Mouse (Mus musculus): ENCODE results near the gene Mobp. TPM values are rescaled to one million over a fixed set of nuclear protein-coding genes. Genes with fewer than 3 reads are reported as not detected.

The Mobp gene
- polyA plus RNA-seq, 1 experiment from 2014 or later = 0.08 TPM

GRCm38 (mm10) chr9:120158047-120158446, 8.5 kb downstream of the Mobp start:
- Histone ChIP-seq H3K4me1 (ENCODE audit: control insufficient read depth, insufficient read depth, low read length) (no peaks in the 10 kb centered on the region), H3K27ac (replicated peaks; ENCODE audit: low read depth, low read length) (no peak overlapping the region), H3K36me3 (ENCODE audit: control insufficient read depth, insufficient read depth, low read length) (no peaks in the 10 kb centered on the region), H3K9ac (ENCODE audit: low read depth, low read length) (no peak overlapping the region), H3K4me3 (ENCODE audit: low read depth, low read length) (no peak overlapping the region), H3K27me3 (replicated peaks; ENCODE audit: control insufficient read depth, insufficient read depth, low read length) (no peaks in the 10 kb centered on the region), H3K9me3 (ENCODE audit: control insufficient read depth, low read length) (no peaks in the 10 kb centered on the region), H3K4me2 (ENCODE audit: low read depth, low read length) (no peak overlapping the region)
- peak; percentile 62; the same call in 1 of the 2 replicates for ATAC-seq (ENCODE audit: low read depth)
- WGBS = 34% methylated on average over 4 of the region's 4 CpGs
- DNase-seq (ENCODE audit: low spot score) = no peak

DNA sequence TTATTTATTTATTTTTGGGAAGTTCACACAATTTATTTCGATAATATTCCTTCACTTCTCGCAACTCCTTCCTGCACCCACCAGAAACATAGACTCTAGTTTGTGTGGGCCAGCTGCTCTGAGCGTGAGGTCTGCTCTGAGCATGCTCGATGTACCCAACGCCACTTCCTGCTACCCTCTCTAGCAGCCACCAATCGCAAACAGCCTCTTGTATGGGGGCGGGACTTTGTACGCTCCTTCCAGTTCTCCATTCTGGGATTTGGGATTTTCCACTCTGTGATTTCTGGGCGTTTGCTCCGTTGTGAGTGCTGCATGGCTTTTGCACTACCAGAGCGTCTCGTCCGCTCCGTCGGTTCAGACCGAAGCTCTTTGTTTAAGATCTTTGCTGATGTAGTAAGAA, 14.4 kb downstream of the Mobp start:
- H3K27ac ChIP-seq (replicated peaks; ENCODE audit: low read depth, low read length) = no peak overlapping the region
- no peaks in the 10 kb centered on the region for H3K4me1 ChIP-seq (ENCODE audit: control insufficient read depth, insufficient read depth, low read length)
- ATAC-seq (ENCODE audit: low read depth) = no peak
- H3K4me3 ChIP-seq (ENCODE audit: low read depth, low read length) = no peak overlapping the region
- 88% methylated on average over 16 of the region's 16 CpGs for WGBS
- H3K36me3 ChIP-seq (ENCODE audit: control insufficient read depth, insufficient read depth, low read length) = no peaks in the 10 kb centered on the region
- H3K27me3 ChIP-seq (replicated peaks; ENCODE audit: control insufficient read depth, insufficient read depth, low read length) = no peaks in the 10 kb centered on the region
- no peak overlapping the region for H3K4me2 ChIP-seq (ENCODE audit: low read depth, low read length)
- DNase-seq (ENCODE audit: low spot score) = no peak
- no peak overlapping the region for H3K9ac ChIP-seq (ENCODE audit: low read depth, low read length)
- H3K9me3 ChIP-seq (ENCODE audit: control insufficient read depth, low read length) = no peaks in the 10 kb centered on the region

GRCm38 (mm10) chr9:120167826-120168225, 18.3 kb downstream of the Mobp start:
- no peaks in the 10 kb centered on the region for H3K4me1 ChIP-seq (ENCODE audit: control insufficient read depth, insufficient read depth, low read length)
- no peak overlapping the region for H3K9ac ChIP-seq (ENCODE audit: low read depth, low read length)
- no peaks in the 10 kb centered on the region for H3K36me3 ChIP-seq (ENCODE audit: control insufficient read depth, insufficient read depth, low read length)
- no peak for DNase-seq (ENCODE audit: low spot score)
- H3K27ac ChIP-seq (replicated peaks; ENCODE audit: low read depth, low read length) = no peak overlapping the region
- H3K27me3 ChIP-seq (replicated peaks; ENCODE audit: control insufficient read depth, insufficient read depth, low read length) = no peaks in the 10 kb centered on the region
- no peak for ATAC-seq (ENCODE audit: low read depth)
- no peak overlapping the region for H3K4me2 ChIP-seq (ENCODE audit: low read depth, low read length)
- no peaks in the 10 kb centered on the region for H3K9me3 ChIP-seq (ENCODE audit: control insufficient read depth, low read length)
- WGBS = 73% methylated on average over 10 of the region's 11 CpGs
- no peak overlapping the region for H3K4me3 ChIP-seq (ENCODE audit: low read depth, low read length)

GRCm38 (mm10) chr9:120171295-120171694, 21.8 kb downstream of the Mobp start:
- WGBS = 50% methylated on average over 5 of the region's 5 CpGs
- Histone ChIP-seq H3K9ac (ENCODE audit: low read depth, low read length) (no peak overlapping the region), H3K4me3 (ENCODE audit: low read depth, low read length) (no peak overlapping the region), H3K36me3 (ENCODE audit: control insufficient read depth, insufficient read depth, low read length) (no peaks in the 10 kb centered on the region), H3K27ac (replicated peaks; ENCODE audit: low read depth, low read length) (no peak overlapping the region), H3K4me1 (ENCODE audit: control insufficient read depth, insufficient read depth, low read length) (no peaks in the 10 kb centered on the region), H3K27me3 (replicated peaks; ENCODE audit: control insufficient read depth, insufficient read depth, low read length) (no peaks in the 10 kb centered on the region), H3K4me2 (ENCODE audit: low read depth, low read length) (no peak overlapping the region), H3K9me3 (ENCODE audit: control insufficient read depth, low read length) (no peaks in the 10 kb centered on the region)
- ATAC-seq (ENCODE audit: low read depth) = no peak
- DNase-seq (ENCODE audit: low spot score) = peak; percentile 38

GRCm38 (mm10) chr9:120174436-120175137, 25.1 kb downstream of the Mobp start:
- H3K27me3 ChIP-seq (replicated peaks; ENCODE audit: control insufficient read depth, insufficient read depth, low read length) = no peaks in the 10 kb centered on the region
- H3K4me3 ChIP-seq (ENCODE audit: low read depth, low read length) = no peak overlapping the region
- H3K27ac ChIP-seq (replicated peaks; ENCODE audit: low read depth, low read length) = no peak overlapping the region
- ATAC-seq (ENCODE audit: low read depth) = no peak
- no peaks in the 10 kb centered on the region for H3K9me3 ChIP-seq (ENCODE audit: control insufficient read depth, low read length)
- H3K36me3 ChIP-seq (ENCODE audit: control insufficient read depth, insufficient read depth, low read length) = no peaks in the 10 kb centered on the region
- 85% methylated on average over 18 of the region's 18 CpGs for WGBS
- no peak overlapping the region for H3K9ac ChIP-seq (ENCODE audit: low read depth, low read length)
- no peak overlapping the region for H3K4me2 ChIP-seq (ENCODE audit: low read depth, low read length)
- no peaks in the 10 kb centered on the region for H3K4me1 ChIP-seq (ENCODE audit: control insufficient read depth, insufficient read depth, low read length)
- no peak for DNase-seq (ENCODE audit: low spot score)

DNA sequence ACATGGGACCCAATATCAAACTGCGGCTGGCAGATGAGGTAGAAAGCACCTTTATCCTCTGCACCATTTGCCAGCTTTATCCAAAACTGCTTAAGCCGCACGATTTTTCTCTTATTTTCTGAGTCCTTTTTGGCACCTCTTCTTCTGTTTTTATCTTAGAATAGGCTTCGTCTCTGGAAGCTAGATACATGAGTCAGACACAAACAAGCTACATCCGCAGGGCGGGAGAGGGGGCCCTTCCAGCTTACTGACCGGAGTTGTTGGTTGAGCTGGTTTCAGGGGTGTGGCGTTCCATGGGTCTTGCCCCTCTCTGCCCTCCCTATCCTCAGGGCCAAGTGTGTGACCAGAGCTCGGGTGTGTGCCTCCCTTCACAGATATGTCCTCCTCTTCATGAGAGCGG, 29.3 kb downstream of the Mobp start:
- no peak for DNase-seq (ENCODE audit: low spot score)

DNA sequence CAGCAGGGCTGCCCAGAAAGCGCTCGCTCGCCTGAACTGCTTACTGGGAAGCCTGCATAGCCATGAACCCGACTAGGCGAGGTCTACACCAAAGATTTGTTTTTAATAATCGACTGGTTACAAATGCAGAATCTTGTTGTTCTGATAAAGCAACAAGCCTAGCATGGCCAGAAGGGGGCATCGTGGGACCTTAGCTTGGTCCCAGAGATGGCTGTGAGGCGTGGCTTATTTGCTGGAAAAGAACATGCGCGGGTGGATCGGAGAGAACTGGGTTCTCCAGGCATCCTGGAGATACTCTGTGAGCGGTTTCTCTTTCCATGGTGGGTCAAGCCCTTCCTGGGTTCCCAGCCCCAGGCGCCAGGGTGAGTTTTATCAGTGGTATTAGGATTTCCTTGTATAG, 35.0 kb downstream of the Mobp start:
- no peak for ATAC-seq (ENCODE audit: low read depth)
- Histone ChIP-seq H3K4me1 (ENCODE audit: control insufficient read depth, insufficient read depth, low read length) (no peaks in the 10 kb centered on the region), H3K4me2 (ENCODE audit: low read depth, low read length) (no peak overlapping the region)

More for the DNA sequence above, 29.3 kb downstream of the Mobp start:
- H3K36me3 ChIP-seq (ENCODE audit: control insufficient read depth, insufficient read depth, low read length) = no peaks in the 10 kb centered on the region
- H3K4me1 ChIP-seq (ENCODE audit: control insufficient read depth, insufficient read depth, low read length) = no peaks in the 10 kb centered on the region
- no peaks in the 10 kb centered on the region for H3K27me3 ChIP-seq (replicated peaks; ENCODE audit: control insufficient read depth, insufficient read depth, low read length)
- no peak for ATAC-seq (ENCODE audit: low read depth)
- H3K4me3 ChIP-seq (ENCODE audit: low read depth, low read length) = no peak overlapping the region
- no peak overlapping the region for H3K27ac ChIP-seq (replicated peaks; ENCODE audit: low read depth, low read length)
- H3K9ac ChIP-seq (ENCODE audit: low read depth, low read length) = no peak overlapping the region
- 84% methylated on average over 10 of the region's 10 CpGs for WGBS
- no peak overlapping the region for H3K4me2 ChIP-seq (ENCODE audit: low read depth, low read length)
- H3K9me3 ChIP-seq (ENCODE audit: control insufficient read depth, low read length) = no peaks in the 10 kb centered on the region

GRCm38 (mm10) chr9:120186856-120187255, 37.3 kb downstream of the Mobp start:
- H3K4me2 ChIP-seq (ENCODE audit: low read depth, low read length) = no peak overlapping the region
- H3K27me3 ChIP-seq (replicated peaks; ENCODE audit: control insufficient read depth, insufficient read depth, low read length) = no peaks in the 10 kb centered on the region
- 87% methylated on average over 5 of the region's 5 CpGs for WGBS
- H3K36me3 ChIP-seq (ENCODE audit: control insufficient read depth, insufficient read depth, low read length) = no peaks in the 10 kb centered on the region
- no peaks in the 10 kb centered on the region for H3K4me1 ChIP-seq (ENCODE audit: control insufficient read depth, insufficient read depth, low read length)
- H3K9ac ChIP-seq (ENCODE audit: low read depth, low read length) = no peak overlapping the region
- H3K27ac ChIP-seq (replicated peaks; ENCODE audit: low read depth, low read length) = no peak overlapping the region
- no peak overlapping the region for H3K4me3 ChIP-seq (ENCODE audit: low read depth, low read length)
- ATAC-seq (ENCODE audit: low read depth) = no peak
- DNase-seq (ENCODE audit: low spot score) = no peak
- H3K9me3 ChIP-seq (ENCODE audit: control insufficient read depth, low read length) = no peaks in the 10 kb centered on the region

More for the DNA sequence above, 35.0 kb downstream of the Mobp start:
- Histone ChIP-seq H3K9ac (ENCODE audit: low read depth, low read length) (no peak overlapping the region), H3K27ac (replicated peaks; ENCODE audit: low read depth, low read length) (no peak overlapping the region), H3K4me3 (ENCODE audit: low read depth, low read length) (no peak overlapping the region), H3K27me3 (replicated peaks; ENCODE audit: control insufficient read depth, insufficient read depth, low read length) (no peaks in the 10 kb centered on the region), H3K9me3 (ENCODE audit: control insufficient read depth, low read length) (no peaks in the 10 kb centered on the region), H3K36me3 (ENCODE audit: control insufficient read depth, insufficient read depth, low read length) (no peaks in the 10 kb centered on the region)
- WGBS = 28% methylated on average over 13 of the region's 13 CpGs
- peak; percentile 73 for DNase-seq (ENCODE audit: low spot score)

GRCm38 (mm10) chr9:120190891-120191290, 41.4 kb downstream of the Mobp start:
- H3K9me3 ChIP-seq (ENCODE audit: control insufficient read depth, low read length) = no peaks in the 10 kb centered on the region
- 49% methylated on average over 13 of the region's 13 CpGs for WGBS
- H3K27ac ChIP-seq (replicated peaks; ENCODE audit: low read depth, low read length) = no peak overlapping the region
- H3K27me3 ChIP-seq (replicated peaks; ENCODE audit: control insufficient read depth, insufficient read depth, low read length) = no peaks in the 10 kb centered on the region
- DNase-seq (ENCODE audit: low spot score) (peak; percentile 22), ATAC-seq (ENCODE audit: low read depth) (0 out of 2 replicates have a peak, but pooled peaks have one; percentile 30)
- peak overlapping the region; percentile 53 for H3K4me2 ChIP-seq (ENCODE audit: low read depth, low read length)
- peak overlapping the region; percentile 50 for H3K9ac ChIP-seq (ENCODE audit: low read depth, low read length)
- peak overlapping the region; percentile 27 for H3K4me3 ChIP-seq (ENCODE audit: low read depth, low read length)
- no peaks in the 10 kb centered on the region for H3K36me3 ChIP-seq (ENCODE audit: control insufficient read depth, insufficient read depth, low read length)
- H3K4me1 ChIP-seq (ENCODE audit: control insufficient read depth, insufficient read depth, low read length) = no peaks in the 10 kb centered on the region

Measured in embryonic facial prominence, embryonic 14.5 days (tissue).